Comparison of ENCODE assay signal across 16 mouse cellular contexts in the genomic region with DNA sequence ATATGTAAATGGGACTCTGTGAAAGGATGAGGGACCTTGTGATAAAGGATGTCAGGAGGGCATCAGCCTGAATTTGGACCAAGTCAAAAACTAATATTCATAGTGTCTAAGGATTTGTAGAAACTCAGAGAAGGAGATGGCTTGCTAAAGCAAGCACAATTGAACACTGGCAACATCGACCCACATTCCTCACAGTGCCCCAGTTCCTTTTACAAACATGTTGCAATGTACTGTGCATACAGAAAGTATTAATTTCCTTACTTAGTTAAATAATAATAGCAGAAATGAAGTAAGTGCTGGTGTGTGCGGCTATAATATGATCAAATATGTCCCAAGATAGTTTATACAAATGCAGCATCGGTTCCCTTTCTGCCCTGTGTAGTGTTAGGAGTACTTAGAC.
"Had no signal": no experiment of that assay in that cellular context is flagged by ENCODE, and none has a peak within 500 bp of the region (broad histone marks: within the 10 kb centered on the region; RNA-seq: fewer than 3 reads in every experiment).

No protein-coding gene starts in this region.

- H3K27me3 ChIP-seq: neural tube, embryonic 13.5 days; neural tube, embryonic 15.5 days; stomach, embryonic 15.5 days had no signal

- H3K9me3 ChIP-seq: neural tube, embryonic 13.5 days; neural tube, embryonic 15.5 days; stomach, embryonic 15.5 days had no signal

- H3K4me3 ChIP-seq: neural tube, embryonic 13.5 days; neural tube, embryonic 15.5 days; stomach, embryonic 15.5 days had no signal

- DNase-seq: retina, postnatal 1 day; right cerebral cortex, adult 18-20 months; right cerebral cortex, postnatal 14 days; right cerebral cortex, postnatal 25 days; right cerebral cortex, postnatal 4 days; spleen, adult 18-20 months; thymus, adult 18-20 months; thymus, adult 2 months; thymus, postnatal 14 days; thymus, postnatal 25 days; thymus, postnatal 36 days; thymus, postnatal 4 days had no signal

- H3K4me1 ChIP-seq: neural tube, embryonic 13.5 days; neural tube, embryonic 15.5 days; stomach, embryonic 15.5 days had no signal

- H3K9ac ChIP-seq: neural tube, embryonic 13.5 days; neural tube, embryonic 15.5 days; stomach, embryonic 15.5 days had no signal

- H3K27ac ChIP-seq: neural tube, embryonic 13.5 days; neural tube, embryonic 15.5 days; stomach, embryonic 15.5 days; stomach, postnatal 0 days had no signal

- H3K4me2 ChIP-seq: neural tube, embryonic 13.5 days; neural tube, embryonic 15.5 days; stomach, embryonic 15.5 days had no signal

- H3K36me3 ChIP-seq: neural tube, embryonic 13.5 days; neural tube, embryonic 15.5 days; stomach, embryonic 15.5 days had no signal
